Mouse (Mus musculus): ENCODE data around the gene Neu4. TPM values are rescaled to one million over a fixed set of nuclear protein-coding genes. Genes with fewer than 3 reads are reported as not detected.

The Neu4 gene
- polyA plus RNA-seq, 1 experiment from 2014 or later, result not detected

DNA sequence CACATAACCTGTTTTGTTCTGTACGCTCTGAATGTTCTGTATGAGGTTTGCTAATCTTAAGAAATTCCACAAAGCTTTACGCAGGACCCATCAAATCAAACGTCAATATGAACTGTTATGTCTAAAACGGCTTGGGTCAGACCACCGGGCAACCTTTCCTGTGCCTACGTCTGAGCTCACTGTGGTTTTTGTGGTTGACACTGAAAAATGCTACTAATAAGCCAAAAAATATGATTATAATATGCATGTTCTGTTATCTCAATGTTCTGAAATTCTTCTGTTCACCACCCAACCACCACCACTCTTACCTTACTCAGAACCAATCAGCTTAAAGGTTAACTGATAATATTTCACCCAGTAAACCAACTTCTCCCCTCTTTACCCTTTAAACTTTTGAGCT lies 54.5 kb downstream of the Neu4 start:
- no peaks in the 10 kb centered on the region for H3K36me3 ChIP-seq (ENCODE audit: control insufficient read depth, insufficient read depth)

DNA sequence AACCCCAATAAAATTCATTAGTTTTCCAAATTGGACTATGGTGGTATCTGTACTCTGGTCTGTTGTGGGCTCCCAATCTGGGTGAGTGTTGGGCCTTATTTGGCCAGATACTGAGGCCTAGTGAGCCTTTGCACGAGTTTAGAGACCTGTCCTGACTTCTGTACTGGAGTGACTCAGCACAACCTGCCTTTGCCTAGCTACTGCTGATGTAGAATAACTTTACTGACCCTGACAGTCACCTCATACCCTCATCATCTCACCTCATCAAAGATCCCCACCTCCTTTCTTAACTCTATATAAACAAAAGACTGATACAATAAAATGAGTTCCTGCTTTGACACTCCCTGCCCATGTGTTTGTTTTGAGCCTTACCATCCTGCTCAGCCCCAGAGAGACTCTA lies 56.5 kb downstream of the Neu4 start:
- Histone ChIP-seq H3K4me3 (ENCODE audit: low read length) (no peak overlapping the region), H3K9me3 (replicated peaks; ENCODE audit: control insufficient read depth, low read length) (no peaks in the 10 kb centered on the region), H3K36me3 (ENCODE audit: control insufficient read depth, insufficient read depth) (no peaks in the 10 kb centered on the region), H3K4me1 (ENCODE audit: control insufficient read depth, insufficient read depth, low read length) (no peaks in the 10 kb centered on the region), H3K4me2 (ENCODE audit: low read depth, low read length) (no peak overlapping the region), H3K9ac (ENCODE audit: low read length) (no peak overlapping the region), H3K27ac (ENCODE audit: low read length) (no peak overlapping the region), H3K27me3 (ENCODE audit: control insufficient read depth, insufficient read depth, low read length) (no peaks in the 10 kb centered on the region)
- ATAC-seq (replicated peaks; ENCODE audit: extremely low read depth, insufficient read depth, low FRiP score), result no peak
- WGBS, result 36% methylated on average over 1 of the region's 1 CpGs

More for the DNA sequence above, 54.5 kb downstream of the Neu4 start:
- no peak for ATAC-seq (replicated peaks; ENCODE audit: extremely low read depth, insufficient read depth, low FRiP score)
- Histone ChIP-seq H3K27ac (ENCODE audit: low read length) (no peak overlapping the region), H3K9ac (ENCODE audit: low read length) (no peak overlapping the region), H3K4me3 (ENCODE audit: low read length) (no peak overlapping the region), H3K4me1 (ENCODE audit: control insufficient read depth, insufficient read depth, low read length) (no peaks in the 10 kb centered on the region), H3K4me2 (ENCODE audit: low read depth, low read length) (no peak overlapping the region), H3K27me3 (ENCODE audit: control insufficient read depth, insufficient read depth, low read length) (no peaks in the 10 kb centered on the region), H3K9me3 (replicated peaks; ENCODE audit: control insufficient read depth, low read length) (no peaks in the 10 kb centered on the region)
- 77% methylated on average over 6 of the region's 6 CpGs for WGBS

Other genes with a start within 250 kb of the Neu4 start
- gene Dtymk, start 218.5 kb upstream of the Neu4 start, polyA plus RNA-seq (2015; fragmentation: Nextera tagmentation; extraction: Ambion mirVana), result 154 and 172 TPM in 2 replicates
- 13.0 and 13.4 TPM in 2 replicates for gene Ing5, start 216.5 kb upstream of the Neu4 start, polyA plus RNA-seq (2015; fragmentation: Nextera tagmentation; extraction: Ambion mirVana)
- gene D2hgdh, start 195.5 kb upstream of the Neu4 start, polyA plus RNA-seq (2015; fragmentation: Nextera tagmentation; extraction: Ambion mirVana), result 17.9 and 18.5 TPM in 2 replicates
- 0.14 TPM in 1 of 2 replicates, not detected in the other for gene Gal3st2, start 159.1 kb upstream of the Neu4 start, polyA plus RNA-seq (2015; fragmentation: Nextera tagmentation; extraction: Ambion mirVana)
- 0.14 and 0.18 TPM in 2 replicates for gene Gal3st2b, start 102.1 kb upstream of the Neu4 start, polyA plus RNA-seq (2015; fragmentation: Nextera tagmentation; extraction: Ambion mirVana)
- gene Gal3st2c, start 29.9 kb upstream of the Neu4 start, polyA plus RNA-seq (2015; fragmentation: Nextera tagmentation; extraction: Ambion mirVana), result 0.03 TPM in 1 of 2 replicates, not detected in the other
- gene Pdcd1, start 32.1 kb downstream of the Neu4 start, polyA plus RNA-seq (2015; fragmentation: Nextera tagmentation; extraction: Ambion mirVana), result 2.1 and 3.7 TPM in 2 replicates

Measured in heart, embryonic 16.5 days (tissue).